Mouse (Mus musculus): ENCODE measurements around the gene Tdo2.

Tdo2 gene

GRCm38 (mm10) chr3:81976102-81976501 lies at the start of gene Tdo2:
Gene Tdo2 (minus strand): TSS chr3:81976202.
- DNase-seq (ENCODE audit: low spot score in 2 of 2), result no peak

- DNase-seq (ENCODE audit: low spot score in 2 of 2), result no peak
Observed at GRCm38 (mm10) chr3:82023065-82023464, 47.1 kb upstream of the Tdo2 start.

GRCm38 (mm10) chr3:82022421-82022920 lies 46.5 kb upstream of the Tdo2 start:
- DNase-seq (ENCODE audit: low spot score in 2 of 2), result no peak

- no peak for DNase-seq (ENCODE audit: low spot score in 2 of 2)
Observed at GRCm38 (mm10) chr3:82014148-82014703, 38.2 kb upstream of the Tdo2 start.

GRCm38 (mm10) chr3:82007002-82007401 lies 31.0 kb upstream of the Tdo2 start:
- no peak for DNase-seq (ENCODE audit: low spot score in 2 of 2)

- peak in 1 of 2 experiments; percentile 15 for DNase-seq (ENCODE audit: low spot score in 2 of 2)
Observed at GRCm38 (mm10) chr3:81995988-81996387, 20.0 kb upstream of the Tdo2 start.

- no peak for DNase-seq (ENCODE audit: low spot score in 2 of 2)
Observed at GRCm38 (mm10) chr3:81995371-81995770, 19.4 kb upstream of the Tdo2 start.

GRCm38 (mm10) chr3:81990531-81990930 lies 14.5 kb upstream of the Tdo2 start:
- no peak for DNase-seq (ENCODE audit: low spot score in 2 of 2)

- no peak for DNase-seq (ENCODE audit: low spot score in 2 of 2)
Observed at GRCm38 (mm10) chr3:81989692-81990141, 13.7 kb upstream of the Tdo2 start.

- DNase-seq (ENCODE audit: low spot score in 2 of 2), result no peak
Observed at GRCm38 (mm10) chr3:81987628-81988027, 11.6 kb upstream of the Tdo2 start.

- DNase-seq (ENCODE audit: low spot score in 2 of 2), result no peak
Observed at GRCm38 (mm10) chr3:81986103-81986502, 10.1 kb upstream of the Tdo2 start.

GRCm38 (mm10) chr3:81985100-81985499 lies 9.1 kb upstream of the Tdo2 start:
- no peak for DNase-seq (ENCODE audit: low spot score in 2 of 2)

- no peak for DNase-seq (ENCODE audit: low spot score in 2 of 2)
Observed at GRCm38 (mm10) chr3:81983120-81983895, 7.3 kb upstream of the Tdo2 start.

- DNase-seq (ENCODE audit: low spot score in 2 of 2), result no peak
Observed at GRCm38 (mm10) chr3:81981990-81982389, 6.0 kb upstream of the Tdo2 start, which contains the start of gene Asic5. Gene Asic5 (plus strand): TSS chr3:81982290.

- no peak for DNase-seq (ENCODE audit: low spot score in 2 of 2)
Observed at GRCm38 (mm10) chr3:81981576-81981975, 5.6 kb upstream of the Tdo2 start.

- DNase-seq (ENCODE audit: low spot score in 2 of 2), result no peak
Observed at GRCm38 (mm10) chr3:81975607-81976006, 395 bp downstream of the Tdo2 start.

- DNase-seq (ENCODE audit: low spot score in 2 of 2), result no peak
Observed at GRCm38 (mm10) chr3:81964596-81964995, 11.4 kb downstream of the Tdo2 start.

GRCm38 (mm10) chr3:81963768-81964167 lies 12.2 kb downstream of the Tdo2 start:
- no peak for DNase-seq (ENCODE audit: low spot score in 2 of 2)

GRCm38 (mm10) chr3:81961336-81961735 lies 14.7 kb downstream of the Tdo2 start:
- DNase-seq (ENCODE audit: low spot score in 2 of 2), result no peak

- no peak for DNase-seq (ENCODE audit: low spot score in 2 of 2)
Observed at GRCm38 (mm10) chr3:81957484-81957883, 18.5 kb downstream of the Tdo2 start.

- DNase-seq (ENCODE audit: low spot score in 2 of 2), result no peak
Observed at GRCm38 (mm10) chr3:81951785-81952184, 24.2 kb downstream of the Tdo2 start.

GRCm38 (mm10) chr3:81949048-81949447 lies 27.0 kb downstream of the Tdo2 start:
- no peak for DNase-seq (ENCODE audit: low spot score in 2 of 2)

- no peak for DNase-seq (ENCODE audit: low spot score in 2 of 2)
Observed at GRCm38 (mm10) chr3:81944851-81945393, 31.1 kb downstream of the Tdo2 start.

Measured in thymus, postnatal 10 days (tissue).